Mouse (Mus musculus) forebrain, embryonic 16.5 days (tissue): ENCODE measurements around the gene Cdpf1. TPM values are rescaled to one million over a fixed set of nuclear protein-coding genes. Genes with fewer than 3 reads are reported as not detected.

Source experiments
- ATAC-seq: fragments of 200-750 bp; cut with Nextera tagmentation; 2 replicates; pipeline ENCODE4 v1.8.0; 2017; ENCODE audit warnings: mild to moderate bottlenecking, moderate library complexity
- H3K27ac ChIP-seq: fragments of 300-500 bp; sonication (generic); 2 replicates; pipeline ENCODE4 v1.5.1; 2014; ENCODE audit warnings: low read length, control low read depth
- H3K27me3 ChIP-seq: fragments of 300-500 bp; sonication (generic); replicated peaks from 2 replicates; pipeline ENCODE4 v1.6.1; 2014; ENCODE audit warnings: low read length; ENCODE audit not compliant: control insufficient read depth, insufficient read depth
- H3K36me3 ChIP-seq: fragments of 300-500 bp; sonication (generic); 2 replicates; pipeline ENCODE4 v1.6.1; 2014; ENCODE audit not compliant: control insufficient read depth, insufficient read depth
- H3K4me1 ChIP-seq: fragments of 300-500 bp; sonication (generic); replicated peaks from 2 replicates; pipeline ENCODE4 v1.6.1; 2014; ENCODE audit warnings: low read length; ENCODE audit not compliant: control insufficient read depth, insufficient read depth
- H3K4me2 ChIP-seq: fragments of 300-500 bp; sonication (generic); 2 replicates; pipeline ENCODE4 v1.6.1; 2014; ENCODE audit warnings: mild to moderate bottlenecking, low read length, control low read depth
- H3K4me3 ChIP-seq: fragments of 300-500 bp; sonication (generic); replicated peaks from 2 replicates; pipeline ENCODE4 v1.5.1; 2014; ENCODE audit warnings: mild to moderate bottlenecking, low read length, control low read depth
- H3K9ac ChIP-seq: fragments of 300-500 bp; sonication (generic); replicated peaks from 2 replicates; pipeline ENCODE4 v1.6.1; 2014; ENCODE audit warnings: low read depth, low read length, control low read depth
- H3K9me3 ChIP-seq: fragments of 300-500 bp; sonication (generic); 2 replicates; pipeline ENCODE4 v1.6.1; 2016; ENCODE audit warnings: low read length; ENCODE audit not compliant: control insufficient read depth
- WGBS: fragments of 180-500 bp; shearing (Covaris S2); extraction: QIAGEN DNeasy Blood & Tissue Kit; methylation state at CpG from one replicate; pipeline ENCODE4 v1.1.7; 2014; 5-methylcytosine and 5-hydroxymethylcytosine counted together
- polyA plus RNA-seq: library from polyadenylated mRNA; unstranded; fragments of >200 nt; fragmentation: Nextera tagmentation; extraction: Ambion mirVana; gene quantifications from 2 replicates; pipeline ENCODE4 v1.2.1, GENCODE M21; 2015

Gene Cdpf1
- polyA plus RNA-seq, 1 experiment from 2014 or later = 24.1 TPM

DNA sequence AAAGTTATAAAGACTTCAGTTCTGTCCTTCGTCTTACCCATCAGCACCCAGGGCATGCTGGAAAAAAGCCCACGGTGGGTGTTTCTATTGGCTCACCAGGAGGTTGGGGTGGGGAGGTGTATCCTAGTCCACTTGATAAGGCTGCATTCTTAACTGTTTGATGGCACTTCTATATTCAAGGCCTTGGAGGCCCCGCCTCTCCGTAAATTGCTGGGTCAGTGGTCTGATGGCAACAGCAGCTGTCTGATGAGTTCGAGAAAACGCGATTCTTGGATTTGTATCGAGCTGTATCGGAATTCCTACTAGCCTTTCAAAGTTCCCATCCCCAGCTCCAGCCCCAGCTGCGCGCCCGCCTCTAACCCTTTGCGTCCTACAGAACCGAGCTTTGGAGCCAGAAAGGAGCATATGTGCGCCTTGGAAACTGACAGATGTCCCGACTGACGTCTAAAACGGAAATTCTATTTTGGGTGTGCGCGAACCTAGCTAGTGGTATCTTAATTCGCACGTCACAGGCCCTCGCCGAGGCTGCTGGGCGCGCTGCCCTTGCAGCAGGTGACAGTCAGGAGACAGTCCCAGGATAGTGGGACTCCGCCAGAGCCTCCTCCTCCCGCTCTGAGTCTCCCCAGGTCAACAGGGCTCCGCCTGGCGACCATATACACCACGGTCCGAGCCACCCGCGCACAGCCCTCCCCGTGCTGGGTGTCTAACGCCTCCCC, 533 bp downstream of the Cdpf1 start:
- no peaks in the 10 kb centered on the region for H3K9me3 ChIP-seq
- H3K9ac ChIP-seq = peak overlapping the region; percentile 79
- H3K27ac ChIP-seq = peak overlapping the region; percentile 95
- peak overlapping the region; percentile 90 for H3K4me2 ChIP-seq
- ATAC-seq = peak; percentile 83
- peaks cover 13% of the 10 kb centered on the region for H3K4me1 ChIP-seq
- no peaks in the 10 kb centered on the region; the same call in 1 of the 2 replicates for H3K27me3 ChIP-seq
- peak overlapping the region; percentile 74 for H3K4me3 ChIP-seq
- 3% methylated on average over 36 of the region's 36 CpGs for WGBS
- H3K36me3 ChIP-seq = no peaks in the 10 kb centered on the region

DNA sequence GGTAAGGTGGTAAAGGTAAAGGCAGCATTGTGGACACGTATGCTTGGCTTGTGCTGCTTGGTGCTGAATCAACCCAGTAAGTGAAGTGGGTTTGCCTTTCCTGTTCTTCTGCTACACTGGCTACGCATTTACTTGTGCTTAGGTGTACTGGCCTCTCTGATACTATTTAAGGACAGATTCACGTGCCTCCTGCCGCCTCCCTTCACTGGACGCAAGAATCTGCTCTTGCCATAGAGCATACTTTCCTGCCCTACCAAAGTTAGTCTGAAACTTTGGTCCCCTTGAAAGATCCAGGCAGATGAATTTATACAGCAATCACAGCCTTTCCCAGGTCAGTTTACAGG, 1.1 kb downstream of the Cdpf1 start:
- Histone ChIP-seq H3K27me3 (no peaks in the 10 kb centered on the region; the same call in 1 of the 2 replicates), H3K4me1 (peaks cover 13% of the 10 kb centered on the region), H3K9me3 (no peaks in the 10 kb centered on the region), H3K4me3 (peak overlapping the region; percentile 74; the same call in 1 of the 2 replicates), H3K9ac (no peak overlapping the region), H3K36me3 (no peaks in the 10 kb centered on the region), H3K4me2 (peak overlapping the region; percentile 90), H3K27ac (no peak overlapping the region)
- WGBS = 87% methylated on average over 5 of the region's 5 CpGs
- ATAC-seq = no peak

DNA sequence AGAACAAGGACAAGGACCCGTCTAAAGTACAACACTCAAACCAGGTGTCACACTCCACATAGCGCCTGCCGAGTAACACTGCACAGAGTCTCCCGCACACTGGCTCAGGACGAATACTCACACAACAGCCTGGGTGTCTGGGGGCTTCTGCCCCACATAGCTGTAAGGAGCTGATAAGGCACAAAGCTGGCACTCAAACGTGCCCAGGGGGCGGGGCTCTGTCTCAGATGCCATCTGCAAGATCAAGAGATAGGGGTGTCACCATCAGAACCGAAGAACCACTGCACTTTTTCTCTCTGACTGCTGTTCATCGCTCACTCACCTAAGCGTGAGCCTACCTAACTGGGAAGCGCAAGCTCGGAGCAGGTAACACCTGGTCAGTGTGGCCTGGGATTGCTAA, 2.4 kb downstream of the Cdpf1 start:
- no peak overlapping the region for H3K4me3 ChIP-seq
- H3K4me1 ChIP-seq = peaks cover 13% of the 10 kb centered on the region
- H3K27me3 ChIP-seq = no peaks in the 10 kb centered on the region; the same call in 1 of the 2 replicates
- H3K9me3 ChIP-seq = no peaks in the 10 kb centered on the region
- no peak for ATAC-seq
- WGBS = 85% methylated on average over 12 of the region's 12 CpGs
- no peak overlapping the region for H3K4me2 ChIP-seq
- H3K36me3 ChIP-seq = no peaks in the 10 kb centered on the region
- H3K27ac ChIP-seq = no peak overlapping the region
- H3K9ac ChIP-seq = no peak overlapping the region

DNA sequence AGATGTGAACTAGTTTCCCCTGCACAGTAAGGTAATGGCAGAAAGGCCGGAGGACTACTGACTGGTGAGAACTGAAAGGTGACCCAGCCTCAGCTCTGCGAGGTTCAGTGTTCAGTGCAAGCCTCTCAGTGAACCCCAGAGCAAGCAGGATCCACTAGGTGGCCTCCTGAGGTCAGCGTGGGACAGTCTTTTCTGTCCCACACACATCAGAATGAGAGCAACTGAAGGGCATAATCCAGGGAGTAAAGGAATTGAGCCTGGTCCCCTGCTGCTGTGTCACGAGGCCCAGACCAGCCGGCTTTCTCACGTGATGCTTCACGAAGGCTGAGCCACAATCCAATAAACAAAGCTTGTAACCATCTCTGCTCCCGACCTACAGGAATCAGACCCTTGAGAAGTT, 3.1 kb downstream of the Cdpf1 start:
- Histone ChIP-seq H3K27me3 (no peaks in the 10 kb centered on the region; the same call in 1 of the 2 replicates), H3K4me3 (no peak overlapping the region), H3K36me3 (no peaks in the 10 kb centered on the region), H3K4me1 (peaks cover 13% of the 10 kb centered on the region), H3K9me3 (no peaks in the 10 kb centered on the region), H3K4me2 (no peak overlapping the region), H3K9ac (no peak overlapping the region), H3K27ac (no peak overlapping the region)
- 46% methylated on average over 8 of the region's 8 CpGs for WGBS
- no peak for ATAC-seq

DNA sequence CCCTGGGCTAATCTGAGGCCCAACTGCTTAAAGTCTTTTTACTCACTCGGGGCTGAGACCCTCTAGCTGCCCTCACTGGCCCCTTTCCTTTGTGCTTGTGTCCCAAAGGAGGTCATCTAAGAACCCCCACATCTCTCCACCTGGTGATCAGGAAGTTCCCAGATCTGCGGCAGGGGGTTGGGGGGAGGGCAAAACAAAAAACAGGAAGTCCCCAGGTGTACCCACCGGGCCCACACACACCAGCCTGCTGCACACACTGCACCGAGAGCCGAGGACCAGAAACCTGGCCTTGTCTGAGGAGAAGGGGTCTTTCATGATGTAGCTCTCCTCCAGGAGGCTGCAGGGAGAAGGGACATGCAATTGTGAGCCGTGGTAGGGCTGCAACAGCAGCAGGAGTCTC, 3.5 kb downstream of the Cdpf1 start:
- WGBS = 80% methylated on average over 6 of the region's 6 CpGs
- Histone ChIP-seq H3K36me3 (no peaks in the 10 kb centered on the region), H3K4me1 (peaks cover 13% of the 10 kb centered on the region), H3K4me3 (no peak overlapping the region), H3K27me3 (no peaks in the 10 kb centered on the region; the same call in 1 of the 2 replicates), H3K27ac (no peak overlapping the region), H3K9ac (no peak overlapping the region), H3K4me2 (no peak overlapping the region), H3K9me3 (no peaks in the 10 kb centered on the region)
- no peak for ATAC-seq

DNA sequence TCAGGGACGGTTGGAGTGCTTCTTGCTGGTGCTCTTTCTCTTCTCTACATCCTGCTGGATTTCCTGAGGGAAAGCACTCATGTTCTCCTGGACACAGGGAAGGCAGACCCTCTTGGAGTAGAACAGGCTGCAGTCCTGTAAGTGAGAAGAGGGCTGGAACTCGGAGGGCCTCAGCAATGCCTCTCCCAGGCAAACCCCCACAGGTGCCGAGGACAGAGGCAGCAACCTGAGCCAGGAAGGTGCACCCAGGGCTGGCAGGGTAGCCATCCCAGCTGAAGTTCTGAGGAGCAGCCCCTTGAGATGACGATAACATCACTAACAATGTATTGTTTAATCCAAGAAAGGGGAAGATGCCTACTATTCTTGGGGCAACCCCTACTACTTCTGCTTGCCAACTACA, 4.1 kb downstream of the Cdpf1 start:
- ATAC-seq = no peak
- Histone ChIP-seq H3K9me3 (no peaks in the 10 kb centered on the region), H3K36me3 (no peaks in the 10 kb centered on the region), H3K9ac (no peak overlapping the region), H3K27me3 (no peaks in the 10 kb centered on the region), H3K27ac (no peak overlapping the region), H3K4me2 (no peak overlapping the region), H3K4me1 (peaks cover 13% of the 10 kb centered on the region), H3K4me3 (no peak overlapping the region)
- WGBS = 74% methylated on average over 4 of the region's 4 CpGs

DNA sequence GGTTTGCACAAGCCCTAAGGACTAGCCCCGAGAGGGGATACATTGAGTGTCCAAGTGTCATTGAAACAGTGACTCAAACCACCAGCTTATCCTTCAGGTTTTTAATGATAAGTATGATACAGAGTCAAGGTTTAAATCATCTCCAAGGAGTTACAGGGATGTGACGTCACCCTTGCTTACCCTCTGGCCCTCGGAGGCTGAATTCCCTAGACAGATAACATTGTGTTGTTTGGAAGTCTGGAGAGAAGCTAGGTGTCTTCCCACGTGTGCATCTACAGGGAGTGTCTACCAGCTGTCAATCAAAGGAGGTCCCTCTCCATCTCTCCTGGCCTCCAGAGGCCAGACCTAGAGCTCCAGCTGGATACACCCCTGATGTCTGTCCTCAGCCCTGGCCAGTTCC, 4.6 kb downstream of the Cdpf1 start:
- no peaks in the 10 kb centered on the region for H3K27me3 ChIP-seq
- no peak overlapping the region for H3K4me3 ChIP-seq
- H3K9ac ChIP-seq = no peak overlapping the region
- H3K36me3 ChIP-seq = no peaks in the 10 kb centered on the region
- no peak for ATAC-seq
- H3K4me1 ChIP-seq = peaks cover 8% of the 10 kb centered on the region
- H3K4me2 ChIP-seq = no peak overlapping the region
- WGBS = 83% methylated on average over 4 of the region's 4 CpGs
- no peaks in the 10 kb centered on the region for H3K9me3 ChIP-seq
- H3K27ac ChIP-seq = no peak overlapping the region

DNA sequence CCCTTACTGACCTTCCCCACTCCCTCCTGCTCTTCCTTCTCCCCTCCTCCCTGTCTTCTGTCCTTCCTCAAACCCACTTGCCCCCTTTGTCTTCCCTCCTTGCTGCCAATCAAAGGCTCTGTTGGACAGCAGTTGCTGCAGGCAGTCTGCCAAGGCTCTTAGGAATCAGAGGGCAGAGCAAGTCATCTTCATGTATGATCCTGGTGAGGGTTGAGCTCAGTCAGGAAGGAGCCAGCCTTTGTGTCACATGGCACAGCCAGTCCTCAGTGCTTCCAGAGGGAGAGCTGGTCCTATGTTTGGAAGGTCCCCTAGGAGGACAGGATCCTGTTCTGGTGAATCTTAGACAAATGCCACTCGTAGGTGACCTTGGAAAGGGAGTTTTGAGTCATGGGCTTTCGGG, 8.6 kb downstream of the Cdpf1 start:
- no peak overlapping the region for H3K4me3 ChIP-seq
- H3K27ac ChIP-seq = no peak overlapping the region
- no peak overlapping the region for H3K9ac ChIP-seq
- H3K27me3 ChIP-seq = no peaks in the 10 kb centered on the region
- WGBS = 86% methylated on average over 2 of the region's 2 CpGs
- H3K4me2 ChIP-seq = no peak overlapping the region
- no peaks in the 10 kb centered on the region for H3K36me3 ChIP-seq
- ATAC-seq = no peak
- H3K4me1 ChIP-seq = no peaks in the 10 kb centered on the region
- no peaks in the 10 kb centered on the region for H3K9me3 ChIP-seq

DNA sequence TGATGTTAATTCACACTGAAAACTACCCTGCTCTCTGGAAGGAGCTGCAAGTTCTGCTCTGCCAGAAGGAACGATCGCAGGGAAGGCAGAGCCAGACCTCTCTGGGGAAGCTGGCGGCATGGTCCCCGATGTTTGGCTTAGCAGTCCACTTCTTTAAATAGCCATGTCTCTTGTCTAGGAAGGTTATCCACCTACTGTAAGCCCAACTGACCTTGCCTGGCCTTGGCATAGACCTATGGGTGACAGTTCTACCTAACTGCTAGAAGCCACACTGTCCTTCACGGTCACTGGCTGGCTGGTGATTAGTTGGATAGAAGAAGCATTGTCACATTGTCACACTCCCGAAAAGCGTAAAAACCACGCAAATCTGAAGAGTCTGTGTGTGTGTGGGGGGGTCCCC, 12.8 kb downstream of the Cdpf1 start:
- Histone ChIP-seq H3K9me3 (no peaks in the 10 kb centered on the region), H3K4me1 (no peaks in the 10 kb centered on the region), H3K4me2 (no peak overlapping the region), H3K27me3 (no peaks in the 10 kb centered on the region), H3K9ac (no peak overlapping the region), H3K27ac (no peak overlapping the region), H3K4me3 (no peak overlapping the region), H3K36me3 (no peaks in the 10 kb centered on the region)
- 92% methylated on average over 8 of the region's 8 CpGs for WGBS
- no peak for ATAC-seq

DNA sequence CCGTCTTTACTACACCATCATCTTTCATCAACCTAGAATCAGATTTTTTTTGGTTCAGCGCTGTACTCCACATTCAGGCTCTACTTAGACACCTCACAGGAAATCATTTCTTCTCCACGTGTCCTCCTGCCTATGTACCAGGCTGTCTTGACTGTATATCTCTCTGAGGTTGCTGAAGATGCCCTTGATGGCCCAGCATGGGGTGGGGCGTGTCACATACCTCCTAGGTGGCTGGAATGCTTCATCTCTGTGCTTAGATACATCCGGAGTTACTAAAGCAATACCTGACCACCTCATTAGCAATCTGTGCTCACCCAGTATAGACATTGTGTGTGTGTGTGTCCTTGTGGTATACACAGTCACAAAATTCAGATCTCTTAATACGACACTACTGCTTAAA, 16.0 kb downstream of the Cdpf1 start:
- Histone ChIP-seq H3K4me1 (no peaks in the 10 kb centered on the region), H3K4me2 (no peak overlapping the region), H3K27me3 (no peaks in the 10 kb centered on the region), H3K36me3 (no peaks in the 10 kb centered on the region), H3K9me3 (no peaks in the 10 kb centered on the region), H3K27ac (no peak overlapping the region), H3K4me3 (no peak overlapping the region), H3K9ac (no peak overlapping the region)
- 84% methylated on average over 6 of the region's 6 CpGs for WGBS
- ATAC-seq = no peak
